Mouse (Mus musculus): Measurements from ENCODE around the gene Cdkn1a. TPM values are rescaled to one million over a fixed set of nuclear protein-coding genes. Genes with fewer than 3 reads are reported as not detected.

The Cdkn1a gene
- total and polyA plus RNA-seq, 3 experiments, result 10.6 to 59.1 (median 37.5) TPM

- H3K9ac ChIP-seq (ENCODE audit: insufficient read depth, low read depth), result no peak overlapping the region
- dilution Hi-C loops (cut with MboI; ENCODE audit: extremely low pct_ligation_motif_present, extremely low pct_unique_long_range_greater_than_20kb, low sequenced_read_pairs) (no loop called here), in situ Hi-C loops (cut with MboI; ENCODE audit: low pct_ligation_motif_present, low pct_unique_long_range_greater_than_20kb, low sequenced_read_pairs) (no loop called here)
- no peak for DNase-seq (ENCODE audit: extremely low read depth)
- TF ChIP-seq KAT2A (IDR thresholded peaks at IDR 0.05; ENCODE audit: insufficient replicate concordance, low read length), result no peak
- no peak for TF ChIP-seq MXI1 (IDR thresholded peaks at IDR 0.05; ENCODE audit: low read depth, low read length)
- no peak for TF ChIP-seq HCFC1 (IDR thresholded peaks at IDR 0.05; ENCODE audit: low read depth, low read length)
- no peak for TF ChIP-seq ZMIZ1 (IDR thresholded peaks at IDR 0.05; ENCODE audit: low read depth, low read length)
- TF ChIP-seq POLR2AphosphoS2 (IDR thresholded peaks at IDR 0.05; ENCODE audit: low read depth, low read length), result no peak
- no peak for TF ChIP-seq UBTF (IDR thresholded peaks at IDR 0.05; ENCODE audit: low read depth, low read length)
- TF ChIP-seq POLR2A (IDR thresholded peaks at IDR 0.05; ENCODE audit: low read depth, low read length), result no peak
- no peak for TF ChIP-seq JUND (conservative IDR thresholded peaks at IDR 0.05; ENCODE audit: low read depth, low read length)
- TF ChIP-seq TCF12 (IDR thresholded peaks at IDR 0.05; ENCODE audit: low read depth, low read length), result no peak
- TF ChIP-seq CTCF (conservative IDR thresholded peaks at IDR 0.05 in 1 of 2, IDR thresholded peaks at IDR 0.05 in 1 of 2; ENCODE audit: low read depth in 2 of 2, low read length in 2 of 2), result no peak
- no peak for TF ChIP-seq USF2 (conservative IDR thresholded peaks at IDR 0.05; ENCODE audit: low read depth, low read length)
- no peak for TF ChIP-seq MAX (IDR thresholded peaks at IDR 0.05; ENCODE audit: low read length)
- no peak for TF ChIP-seq NRF1 (IDR thresholded peaks at IDR 0.05; ENCODE audit: low read depth, low read length)
- TF ChIP-seq EP300 (IDR thresholded peaks at IDR 0.05; ENCODE audit: low read length), result no peak
- TF ChIP-seq CHD1 (IDR thresholded peaks at IDR 0.05; ENCODE audit: low read depth, low read length), result no peak
- no peak for TF ChIP-seq MEF2A (IDR thresholded peaks at IDR 0.05; ENCODE audit: borderline replicate concordance, low read depth, low read length)
- no peak overlapping the region for H3K27ac ChIP-seq (ENCODE audit: insufficient read depth, low read depth)
- no peak overlapping the region for H3K4me3 ChIP-seq (replicated peaks in 1 of 3; ENCODE audit: low read depth in 2 of 3, low read length in 2 of 3, poor library complexity in 1 of 3)
- H3K36me3 ChIP-seq (replicated peaks in 1 of 2; ENCODE audit: control insufficient read depth in 1 of 2, insufficient read depth in 1 of 2, low read length in 1 of 2), result no peaks in the 10 kb centered on the region
- H3K79me2 ChIP-seq (replicated peaks; ENCODE audit: control insufficient read depth, extremely low read depth, insufficient read depth, poor library complexity, severe bottlenecking), result no peaks in the 10 kb centered on the region
- H3K9me3 ChIP-seq (replicated peaks; ENCODE audit: low read length), result no peaks in the 10 kb centered on the region
- no peak overlapping the region for H3K4me2 ChIP-seq (ENCODE audit: insufficient read depth, low read depth, poor library complexity, severe bottlenecking)
- peaks cover 11% of the 10 kb centered on the region for H3K27me3 ChIP-seq (replicated peaks)
- peaks cover 26 to 35% of the 10 kb centered on the region in 2 experiments for H3K4me1 ChIP-seq (ENCODE audit: control insufficient read depth in 1 of 2, insufficient read depth in 2 of 2)
Measured at GRCm38 (mm10) chr17:29147273-29147672, 56.5 kb downstream of the Cdkn1a start.

- Histone ChIP-seq H3K4me1 (ENCODE audit: control insufficient read depth in 1 of 2, insufficient read depth in 2 of 2) (peaks cover 26 to 38% of the 10 kb centered on the region in 2 experiments), H3K9ac (ENCODE audit: insufficient read depth, low read depth) (no peak overlapping the region), H3K4me3 (replicated peaks in 1 of 3; ENCODE audit: low read depth in 2 of 3, low read length in 2 of 3, poor library complexity in 1 of 3) (no peak overlapping the region), H3K4me2 (ENCODE audit: insufficient read depth, low read depth, poor library complexity, severe bottlenecking) (no peak overlapping the region), H3K27me3 (replicated peaks) (peaks cover 11% of the 10 kb centered on the region), H3K27ac (ENCODE audit: insufficient read depth, low read depth) (no peak overlapping the region), H3K9me3 (replicated peaks; ENCODE audit: low read length) (no peaks in the 10 kb centered on the region), H3K79me2 (replicated peaks; ENCODE audit: control insufficient read depth, extremely low read depth, insufficient read depth, poor library complexity, severe bottlenecking) (no peaks in the 10 kb centered on the region), H3K36me3 (replicated peaks in 1 of 2; ENCODE audit: control insufficient read depth in 1 of 2, insufficient read depth in 1 of 2, low read length in 1 of 2) (no peaks in the 10 kb centered on the region)
- in situ Hi-C loops (cut with MboI; ENCODE audit: low pct_ligation_motif_present, low pct_unique_long_range_greater_than_20kb, low sequenced_read_pairs) (no loop called here), dilution Hi-C loops (cut with MboI; ENCODE audit: extremely low pct_ligation_motif_present, extremely low pct_unique_long_range_greater_than_20kb, low sequenced_read_pairs) (no loop called here)
- TF ChIP-seq RAD21 (IDR thresholded peaks at IDR 0.05; ENCODE audit: low read depth, low read length) (no peak), JUN (IDR thresholded peaks at IDR 0.05; ENCODE audit: insufficient read depth, low read depth, low read length) (no peak), ZKSCAN1 (IDR thresholded peaks at IDR 0.05; ENCODE audit: borderline replicate concordance, low read depth, low read length) (no peak), JUND (conservative IDR thresholded peaks at IDR 0.05; ENCODE audit: low read depth, low read length) (no peak), USF1 (IDR thresholded peaks at IDR 0.05; ENCODE audit: low read depth, low read length) (no peak), MEF2A (IDR thresholded peaks at IDR 0.05; ENCODE audit: borderline replicate concordance, low read depth, low read length) (no peak)
- no peak for DNase-seq (ENCODE audit: extremely low read depth)
Measured at GRCm38 (mm10) chr17:29147773-29148172, 57.0 kb downstream of the Cdkn1a start.
